Mouse (Mus musculus) heart, adult 2 months (tissue): ENCODE results near the gene Cdca4.

Source experiments
- CTCF ChIP-seq: fragments of 200-600 bp; IDR thresholded peaks from 2 replicates; pipeline ENCODE4 v1.8.1; 2022; ENCODE audit warnings: antibody characterized with exemption, mild to moderate bottlenecking, moderate library complexity
- EP300 ChIP-seq: fragments of 200-500 bp; IDR thresholded peaks from 2 replicates; pipeline ENCODE4 v1.6.1; 2011; ENCODE audit warnings: low read depth, low read length, control low read depth; ENCODE audit not compliant: insufficient read depth
- POLR2A ChIP-seq: fragments of 200-500 bp; IDR thresholded peaks from 2 replicates; pipeline ENCODE4 v1.6.1; 2011; ENCODE audit warnings: mild to moderate bottlenecking, low read depth, low read length, control low read depth; ENCODE audit not compliant: insufficient read depth

DNA sequence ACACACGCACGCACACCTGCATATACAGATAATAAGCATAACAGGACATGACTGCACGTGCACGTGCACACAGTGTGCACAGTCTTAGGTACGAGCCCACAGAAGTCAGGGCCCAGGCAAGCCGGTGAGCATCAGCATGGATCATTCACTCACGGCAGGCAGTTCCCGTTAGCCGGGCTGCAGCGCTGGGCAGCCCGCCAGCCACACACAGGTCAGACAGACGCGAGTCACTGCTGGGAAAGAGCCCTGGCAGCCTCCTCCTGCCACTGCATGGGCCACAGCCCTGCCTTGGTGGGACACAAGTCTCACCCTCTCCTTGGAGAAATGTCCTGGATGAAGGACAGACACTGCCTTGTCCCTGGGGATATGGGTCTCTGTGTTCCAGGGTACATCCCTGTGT, 25.2 kb downstream of the Cdca4 start:
- TF ChIP-seq CTCF, result no peak
- TF ChIP-seq POLR2A, result no peak
- no peak for TF ChIP-seq EP300
